21 mouse cellular contexts compared by ENCODE assay signal in genomic region chr17:30417106-30417505, GRCm38 (mm10).
DNase-seq lines count a peak whose midpoint lies in the region; ATAC-seq lines count a peak whose summit lies in the region.
"Had no signal": no experiment of that assay in that cellular context is flagged by ENCODE, and none has a peak within 500 bp of the region (broad histone marks: within the 10 kb centered on the region; RNA-seq: fewer than 3 reads in every experiment).

No protein-coding gene starts in this region.

- H3K36me3 ChIP-seq in limb, embryonic 11.5 days (ENCODE audit: control insufficient read depth, insufficient read depth, low read length), result no peaks in the 10 kb centered on the region
- no peaks in the 10 kb centered on the region for H3K36me3 ChIP-seq in stomach, embryonic 15.5 days
- H3K36me3 ChIP-seq: hindbrain, embryonic 13.5 days; neural tube, embryonic 13.5 days had no signal

- no peak overlapping the region for H3K4me3 ChIP-seq in limb, embryonic 11.5 days (ENCODE audit: low read depth, low read length)
- no peak overlapping the region for H3K4me3 ChIP-seq in stomach, embryonic 15.5 days (replicated peaks)
- H3K4me3 ChIP-seq: hindbrain, embryonic 13.5 days; neural tube, embryonic 13.5 days had no signal

- no peak overlapping the region for H3K27ac ChIP-seq in limb, embryonic 11.5 days (replicated peaks; ENCODE audit: low read depth, low read length)
- peak overlapping the region; percentile 3; the same call in 1 of the 2 replicates for H3K27ac ChIP-seq in stomach, embryonic 15.5 days
- H3K27ac ChIP-seq: hindbrain, embryonic 13.5 days; neural tube, embryonic 13.5 days had no signal

- no peaks in the 10 kb centered on the region for H3K27me3 ChIP-seq in limb, embryonic 11.5 days (ENCODE audit: control insufficient read depth, insufficient read depth, low read length)
- no peaks in the 10 kb centered on the region for H3K27me3 ChIP-seq in stomach, embryonic 15.5 days (replicated peaks)
- H3K27me3 ChIP-seq: CH12.LX; hindbrain, embryonic 13.5 days; neural tube, embryonic 13.5 days had no signal

- H3K9me3 ChIP-seq in limb, embryonic 11.5 days (ENCODE audit: control insufficient read depth, low read length), result no peaks in the 10 kb centered on the region
- no peaks in the 10 kb centered on the region for H3K9me3 ChIP-seq in stomach, embryonic 15.5 days
- H3K9me3 ChIP-seq: hindbrain, embryonic 13.5 days; neural tube, embryonic 13.5 days had no signal

- WGBS in limb, embryonic 11.5 days, result 59% methylated on average over 4 of the region's 4 CpGs
- 48% methylated on average over 4 of the region's 4 CpGs for WGBS in stomach, embryonic 15.5 days

- no peak; the same call in 1 of the 2 replicates for ATAC-seq in limb, embryonic 11.5 days (ENCODE audit: insufficient number of reproducible peaks, low FRiP score, low TSS enrichment, low read depth)
- ATAC-seq in stomach, embryonic 15.5 days (ENCODE audit: insufficient read depth, low FRiP score, low read depth), result peak; percentile 77
- ATAC-seq: forebrain, postnatal 0 days; liver, postnatal 0 days had no signal

- peaks cover 5% of the 10 kb centered on the region for H3K4me1 ChIP-seq in limb, embryonic 11.5 days (ENCODE audit: control insufficient read depth, insufficient read depth, low read length)
- no peaks in the 10 kb centered on the region for H3K4me1 ChIP-seq in stomach, embryonic 15.5 days

- peak; percentile 20 for DNase-seq in embryo, embryonic 10.5 days (ENCODE audit: low spot score)
- DNase-seq in embryo, embryonic 10 days (ENCODE audit: low spot score), result no peak
- peak; percentile 2 for DNase-seq in embryo, embryonic 11.5 days (ENCODE audit: low read depth, low spot score)
- peak; percentile 37 for DNase-seq in limb, embryonic 11.5 days (ENCODE audit: low spot score)
- no peak for DNase-seq in heart, adult 11 months
- DNase-seq in right cerebral cortex, adult 18-20 months, result no peak
- DNase-seq in adrenal gland, postnatal 14 days, result no peak
- DNase-seq: adrenal gland, adult 8-10 months; cerebellum, adult 18-20 months; forebrain, postnatal 0 days; gastrocnemius, postnatal 10 days; kidney, adult 11 months; kidney, postnatal 14 days; liver; liver, postnatal 0 days; lung, postnatal 36 days had no signal

- H3K4me2 ChIP-seq in limb, embryonic 11.5 days (ENCODE audit: low read depth, severe bottlenecking), result no peak overlapping the region
- H3K4me2 ChIP-seq in stomach, embryonic 15.5 days, result no peak overlapping the region
- H3K4me2 ChIP-seq: hindbrain, embryonic 13.5 days; midbrain, embryonic 11.5 days; neural tube, embryonic 13.5 days had no signal

- no peak overlapping the region for H3K9ac ChIP-seq in limb, embryonic 11.5 days (ENCODE audit: low read length)
- no peak overlapping the region for H3K9ac ChIP-seq in stomach, embryonic 15.5 days
- H3K9ac ChIP-seq: forebrain, postnatal 0 days; hindbrain, embryonic 13.5 days; liver, postnatal 0 days; neural tube, embryonic 13.5 days had no signal

Comparison
In these comparisons a context has a peak if more than half of its experiments do, and no peak if none do; other contexts are left out.
1. DNase-seq: peak in embryo, embryonic 10.5 days (single experiment), embryo, embryonic 11.5 days (single experiment) and limb, embryonic 11.5 days (single experiment); none in embryo, embryonic 10 days (single experiment), heart, adult 11 months (single experiment), right cerebral cortex, adult 18-20 months (single experiment) and adrenal gland, postnatal 14 days (single experiment).